Mouse (Mus musculus) ovary, adult 2 months (tissue): Measurements from ENCODE around the gene BC034090. TPM values are rescaled to one million over a fixed set of nuclear protein-coding genes. Genes with fewer than 3 reads are reported as not detected.

Experiments
- polyA plus RNA-seq: library from polyadenylated mRNA; depleted of rRNA; stranded (reverse); fragments of >200 nt; gene quantifications from 2 replicates; pipeline ENCODE4 v1.2.3, GENCODE M21; 2012; rRNA removed

The BC034090 gene
- polyA plus RNA-seq = 30.2 and 31.2 TPM in 2 replicates

DNA sequence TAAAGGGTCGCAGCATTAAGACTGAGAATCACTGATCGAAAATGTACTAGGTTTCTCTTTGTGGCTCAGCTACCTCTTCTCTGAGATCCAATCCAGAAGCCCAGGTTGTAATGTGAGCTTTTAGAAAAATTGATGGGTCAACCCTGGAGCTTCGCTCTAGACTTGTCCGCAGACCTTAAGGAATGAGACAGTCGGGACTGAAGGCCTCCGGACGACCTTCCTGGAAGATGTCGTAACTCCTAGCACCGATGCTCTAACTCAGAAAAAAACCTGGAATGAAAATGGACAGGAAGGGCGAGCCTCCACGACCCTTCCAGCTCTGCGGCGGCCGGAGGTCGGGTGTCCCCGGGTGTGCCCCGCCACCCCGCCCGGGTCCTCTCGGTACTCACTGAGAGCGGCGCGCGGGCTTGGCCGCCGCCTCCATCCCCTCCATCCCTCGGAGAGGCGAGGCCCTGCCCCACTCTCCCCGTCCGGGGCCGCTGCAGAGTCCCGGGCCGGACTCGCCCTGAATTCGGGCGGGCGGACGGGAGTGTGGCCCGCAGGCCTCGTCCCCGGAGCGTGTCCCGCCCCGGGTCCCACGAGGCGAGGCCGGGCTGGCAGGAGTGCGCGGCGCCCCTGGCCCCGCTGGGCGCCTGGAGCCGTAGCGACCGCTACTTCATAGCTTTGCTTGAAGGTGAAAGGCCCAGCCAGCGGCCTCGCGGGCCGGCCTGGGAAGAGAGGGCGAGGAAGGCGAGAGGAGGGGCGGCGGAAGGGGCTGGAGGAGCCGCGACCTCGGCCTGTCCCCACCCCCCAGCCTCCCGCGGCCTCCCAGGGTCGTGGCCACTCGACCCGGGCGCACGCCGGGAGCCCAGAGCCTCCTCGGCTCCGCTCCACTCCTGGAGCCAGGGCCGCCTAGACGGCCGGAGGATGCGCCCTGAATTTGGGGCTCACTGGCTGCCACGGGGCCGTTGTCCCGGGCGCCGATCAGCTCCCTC, at the start of gene BC034090:
TSS of gene BC034090 (minus strand) at position 648 of the 974 bp plus-strand sequence.

Other genes with a start within 250 kb of the BC034090 start
- gene Ier5, start 144.8 kb downstream of the BC034090 start, polyA plus RNA-seq = 22.3 and 30.4 TPM in 2 replicates
- 4.5 and 6.8 TPM in 2 replicates for gene Mr1, start 97.6 kb downstream of the BC034090 start, polyA plus RNA-seq
- gene Stx6, start 85.7 kb downstream of the BC034090 start, polyA plus RNA-seq = 89.5 and 102 TPM in 2 replicates
- gene Xpr1, start 173.0 kb upstream of the BC034090 start, polyA plus RNA-seq = 8.0 and 9.0 TPM in 2 replicates